Mouse (Mus musculus) lung, postnatal 36 days (tissue): ENCODE data around the gene Ankrd13d.
A peak's percentile ranks its signal among the peaks of the same experiment; 100 is the strongest.
"Not testable (repeated sequence)": the region's sequence is repeated elsewhere in the genome, so short reads cannot be mapped to it uniquely, and the experiment has no call there.

Experiments used
- DNase-seq: peaks from one replicate; pipeline ENCODE4 v3.0.0; 2022; ENCODE audit warnings: mixed read lengths

Gene Ankrd13d

GRCm38 (mm10) chr19:4261038-4261698 is 21.8 kb downstream of the Ankrd13d start:
- no peak for DNase-seq

- DNase-seq = no peak
These were observed 25.1 kb downstream of the Ankrd13d start for GRCm38 (mm10) chr19:4257897-4258252.

- DNase-seq = peak; percentile 98
These were observed 25.6 kb downstream of the Ankrd13d start for GRCm38 (mm10) chr19:4257216-4257896.

GRCm38 (mm10) chr19:4255583-4256162 is 27.3 kb downstream of the Ankrd13d start:
- peak; percentile 21 for DNase-seq

DNA sequence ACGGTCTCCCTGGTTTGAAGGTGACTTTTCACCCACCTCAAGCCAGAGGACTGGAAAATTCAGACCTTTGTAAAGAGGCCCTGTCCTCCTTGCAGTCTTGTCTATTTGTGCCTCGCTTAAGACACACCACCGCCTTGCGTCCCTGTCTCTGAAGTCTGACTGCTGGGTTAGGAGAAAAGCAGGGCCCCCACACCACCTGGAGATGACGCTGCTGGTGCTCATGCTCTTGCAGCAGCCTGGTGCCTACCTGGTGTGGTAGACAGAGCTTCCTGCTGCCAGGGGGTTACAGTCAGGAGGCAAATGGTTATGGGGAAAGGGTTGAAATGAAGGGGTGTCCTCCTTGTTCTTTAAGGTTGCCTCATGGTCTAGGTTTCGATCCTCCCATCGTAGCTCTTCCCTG is 28.7 kb downstream of the Ankrd13d start:
- no peak for DNase-seq

- DNase-seq = not testable (repeated sequence)
These were observed 34.3 kb downstream of the Ankrd13d start for GRCm38 (mm10) chr19:4248683-4249082.

- DNase-seq = peak; percentile 32
These were observed 35.9 kb downstream of the Ankrd13d start for GRCm38 (mm10) chr19:4247010-4247409.

GRCm38 (mm10) chr19:4244775-4245174 is 38.2 kb downstream of the Ankrd13d start:
- DNase-seq = no peak

DNA sequence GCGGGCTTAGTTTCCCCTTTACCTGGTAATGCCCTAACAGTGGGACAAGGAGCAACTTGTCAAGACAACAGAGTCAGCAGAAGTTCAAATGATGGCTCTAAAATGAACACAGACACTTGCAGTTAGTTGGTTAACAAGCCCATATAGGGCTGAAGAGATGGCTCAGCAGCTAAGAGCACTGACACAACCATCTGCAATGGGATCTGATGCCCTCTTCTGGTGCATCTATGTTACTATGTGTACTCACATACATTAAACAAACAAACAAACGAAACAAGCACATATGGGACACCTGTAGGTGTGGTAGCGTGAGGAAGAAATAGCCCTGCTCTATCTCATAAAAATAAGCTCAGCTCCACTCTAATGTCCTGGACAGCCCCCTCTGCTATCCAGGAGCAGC is 40.5 kb downstream of the Ankrd13d start:
- no peak for DNase-seq

DNA sequence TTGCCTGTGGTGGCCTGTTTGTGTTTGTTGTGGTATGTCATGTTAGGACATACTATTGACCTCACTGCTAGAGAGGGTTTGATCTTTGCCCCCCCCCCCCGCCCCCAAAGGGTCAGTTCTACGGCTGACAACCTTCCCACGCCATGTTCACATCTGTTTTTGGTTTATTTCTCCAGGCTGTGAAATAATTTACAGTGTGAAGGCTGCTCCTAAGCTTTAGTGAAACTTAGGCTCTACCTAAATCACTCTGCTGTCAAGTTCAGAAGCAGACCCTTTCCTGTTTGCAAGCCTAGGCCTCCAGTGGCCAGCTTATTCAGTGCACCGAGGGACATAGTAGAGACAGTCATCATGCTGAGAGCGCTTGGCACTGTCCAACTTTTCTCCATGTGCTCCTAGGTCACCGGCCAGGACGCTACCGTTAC is 42.7 kb downstream of the Ankrd13d start:
- no peak for DNase-seq

DNA sequence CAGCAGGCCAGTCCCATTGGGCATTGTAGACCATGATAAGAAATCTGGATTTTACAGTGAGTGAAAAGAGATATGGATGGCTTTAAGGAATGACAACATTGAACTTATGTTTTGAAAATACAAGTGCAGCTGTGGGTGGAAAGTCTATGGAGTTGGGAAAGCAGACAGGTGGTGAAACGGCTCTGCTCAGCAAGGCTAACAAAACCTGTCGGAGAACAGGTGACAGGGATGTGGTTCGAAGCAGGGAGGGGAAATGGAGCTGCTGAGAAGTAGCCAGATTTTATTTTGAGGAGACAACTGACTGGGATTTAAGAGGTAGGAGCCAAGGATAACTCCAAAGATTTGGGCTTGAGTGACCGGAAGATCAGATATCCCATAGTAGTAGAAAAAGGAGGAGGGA is 48.4 kb downstream of the Ankrd13d start:
- DNase-seq = no peak

DNA sequence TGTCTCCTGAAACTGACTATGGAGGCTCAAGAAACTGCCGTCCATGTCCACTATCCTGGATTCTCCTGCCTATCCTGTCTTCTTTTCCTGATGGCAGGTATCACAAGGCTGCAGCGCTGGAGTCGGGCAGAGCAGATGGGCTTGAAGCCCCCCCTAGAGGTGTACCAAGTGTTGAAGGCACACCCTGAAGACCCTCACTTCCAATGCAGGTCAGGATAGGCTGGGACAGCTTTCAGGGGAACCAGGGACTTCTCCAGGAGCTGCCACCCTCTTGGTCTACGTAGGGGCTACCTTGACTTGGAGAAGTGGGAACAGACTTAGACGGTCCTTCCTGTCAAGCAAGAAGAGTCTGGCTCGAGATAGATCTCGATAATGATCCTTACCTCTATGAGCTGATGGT is 50.3 kb downstream of the Ankrd13d start:
- DNase-seq = no peak

- DNase-seq = peak; percentile 85
These were observed 50.8 kb downstream of the Ankrd13d start for GRCm38 (mm10) chr19:4232186-4232572.

- DNase-seq = peak; percentile 100
These were observed 51.4 kb downstream of the Ankrd13d start, which contains the start of gene Pold4 for GRCm38 (mm10) chr19:4231253-4232185. Gene Pold4, plus strand, starts transcription at chr19:4231899.

- peak; percentile 37 for DNase-seq
These were observed 52.5 kb downstream of the Ankrd13d start for GRCm38 (mm10) chr19:4230415-4230814.

DNA sequence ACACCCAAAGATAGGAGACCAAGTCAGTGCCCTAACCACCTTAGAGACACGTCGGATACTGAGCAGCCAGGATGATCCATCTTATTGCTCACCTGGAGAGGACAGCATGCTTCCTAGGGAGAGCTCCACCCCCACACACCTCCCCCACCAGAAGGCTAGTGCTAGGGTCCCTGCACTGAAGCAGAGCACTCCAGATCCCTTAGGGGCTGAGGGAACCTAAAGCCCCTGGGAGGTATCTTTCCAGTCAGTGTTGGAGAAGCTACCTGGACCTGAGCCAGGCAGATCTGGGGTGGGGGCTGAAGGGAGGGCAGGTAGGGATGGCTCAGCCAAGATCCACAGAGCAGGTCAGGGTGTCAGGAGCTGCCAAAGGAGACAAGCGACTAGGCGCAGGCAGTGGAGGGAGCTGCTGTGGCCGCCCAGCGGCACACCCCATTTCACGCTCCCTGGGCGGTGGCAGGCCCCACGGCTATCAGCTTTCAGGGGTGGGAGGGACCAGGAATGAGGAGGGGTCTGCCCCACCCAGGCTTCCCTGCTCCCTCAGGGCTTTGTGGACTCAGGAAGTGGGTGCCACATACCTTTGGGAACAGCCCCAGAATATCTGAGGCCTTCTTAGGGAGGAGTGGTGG is 53.4 kb downstream of the Ankrd13d start:
- DNase-seq = no peak

- DNase-seq = no peak
These were observed 54.0 kb downstream of the Ankrd13d start for GRCm38 (mm10) chr19:4228891-4229290.

DNA sequence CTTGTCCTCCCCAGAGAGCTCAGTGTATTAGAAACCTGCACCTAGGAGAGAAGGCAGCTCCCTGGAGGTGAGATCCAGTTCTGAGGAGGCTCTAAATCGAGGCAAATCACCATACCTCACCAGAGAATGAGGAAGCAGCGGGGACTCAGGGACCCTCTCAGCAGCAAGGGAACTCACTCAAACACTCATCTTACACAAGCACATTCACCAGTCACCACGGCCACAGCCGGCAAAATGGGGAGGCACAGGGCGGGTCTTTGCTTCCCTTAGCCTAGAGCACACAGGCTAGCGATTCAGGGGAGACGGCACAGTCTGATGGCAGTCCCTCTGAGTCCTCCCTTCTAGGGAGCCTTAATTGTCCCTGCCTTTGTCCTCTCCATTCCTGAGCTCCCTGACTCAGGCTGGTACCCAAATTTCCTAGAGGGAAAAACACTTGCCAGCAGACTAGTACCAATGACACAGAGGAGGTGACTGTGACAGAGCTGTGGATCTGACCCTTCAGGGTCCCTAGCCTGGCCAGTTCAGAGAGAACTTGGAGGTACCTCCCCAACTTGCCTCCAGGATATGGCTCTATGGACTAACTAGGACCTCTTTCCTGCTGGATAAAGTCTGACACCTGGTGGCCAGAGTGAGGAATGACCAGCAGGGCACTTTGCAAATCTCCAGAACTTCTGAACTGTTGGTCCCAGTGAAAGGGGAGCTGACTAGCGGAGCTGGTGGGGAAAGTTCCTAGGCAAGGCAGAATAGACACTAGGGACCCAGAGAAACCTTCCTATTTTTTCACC is 54.9 kb downstream of the Ankrd13d start:
- DNase-seq = peak; percentile 86

- DNase-seq = no peak
These were observed 55.5 kb downstream of the Ankrd13d start for GRCm38 (mm10) chr19:4227446-4227845.

GRCm38 (mm10) chr19:4226779-4227178 is 56.2 kb downstream of the Ankrd13d start:
- DNase-seq = no peak

DNA sequence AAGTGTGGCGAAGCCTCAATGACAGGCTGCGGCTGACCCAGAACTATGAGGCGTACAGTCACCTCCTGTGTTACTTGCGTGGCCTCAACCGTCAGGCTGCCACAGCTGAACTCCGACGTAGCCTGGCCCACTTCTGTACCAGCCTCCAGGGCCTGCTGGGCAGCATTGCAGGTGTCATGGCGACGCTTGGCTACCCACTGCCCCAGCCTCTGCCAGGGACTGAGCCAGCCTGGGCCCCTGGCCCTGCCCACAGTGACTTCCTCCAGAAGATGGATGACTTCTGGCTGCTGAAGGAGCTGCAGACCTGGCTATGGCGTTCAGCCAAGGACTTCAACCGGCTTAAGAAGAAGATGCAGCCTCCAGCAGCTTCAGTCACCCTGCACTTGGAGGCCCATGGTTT is 60.8 kb downstream of the Ankrd13d start:
- DNase-seq = peak; percentile 42
